In the genomic region with DNA sequence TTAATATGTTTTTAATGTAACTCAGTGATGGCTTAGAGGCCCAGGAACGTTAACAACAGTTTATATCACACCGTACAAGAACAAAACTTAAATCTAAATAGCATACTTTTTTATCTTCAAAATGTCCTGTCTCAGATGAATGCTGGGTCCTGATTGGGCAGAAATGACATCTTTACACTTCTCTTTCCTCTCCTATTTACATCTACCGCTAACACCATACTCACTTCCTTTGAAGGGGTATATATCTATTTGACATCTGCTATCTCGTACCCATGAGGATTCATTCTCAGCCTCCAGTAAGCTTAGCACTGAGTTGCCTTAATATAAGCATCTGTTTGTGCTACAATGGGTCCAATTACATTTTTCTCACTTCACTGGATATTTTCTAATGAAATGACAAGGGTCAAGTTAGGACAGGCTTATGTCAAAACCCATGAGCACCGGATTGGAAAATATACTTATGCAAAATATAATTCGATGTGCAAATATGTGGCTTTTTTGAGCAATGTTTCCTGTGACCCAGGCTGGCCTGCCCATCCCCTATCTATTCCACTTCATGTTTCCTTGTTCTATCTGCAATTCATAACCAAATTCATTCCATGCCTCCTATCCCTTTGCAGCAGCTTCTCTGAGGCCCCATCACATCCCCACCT, we compare ENCODE assay signal across 16 mouse cellular contexts. TPM values are rescaled to one million over a fixed set of nuclear protein-coding genes. Genes with fewer than 3 reads are reported as not detected.
DNase-seq lines count a peak whose midpoint lies in the region; ATAC-seq lines count a peak whose summit lies in the region.
"Had no signal": no experiment of that assay in that cellular context is flagged by ENCODE, and none has a peak within 500 bp of the region (broad histone marks: within the 10 kb centered on the region; RNA-seq: fewer than 3 reads in every experiment).

No protein-coding gene starts in this region.

- WGBS in hindbrain, embryonic 16.5 days: 79% methylated on average over 6 of the region's 6 CpGs
- WGBS in hindbrain, embryonic 10.5 days: 88% methylated on average over 6 of the region's 6 CpGs

- peak; percentile 52; the same call in 1 of the 2 replicates for ATAC-seq in hindbrain, embryonic 16.5 days
- peak; percentile 84 for ATAC-seq in megakaryocyte, adult 5-6 weeks (ENCODE audit: poor library complexity, severe bottlenecking)
- ATAC-seq: forebrain, postnatal 0 days; inflammation-experienced regulatory T-cells, adult 6 months had no signal

- no peaks in the 10 kb centered on the region for H3K4me1 ChIP-seq in hindbrain, embryonic 16.5 days (ENCODE audit: control insufficient read depth, insufficient read depth, low read depth, low read length)
- no peaks in the 10 kb centered on the region for H3K4me1 ChIP-seq in hindbrain, embryonic 10.5 days (replicated peaks)
- H3K4me1 ChIP-seq: embryonic facial prominence, embryonic 12.5 days had no signal

- H3K9ac ChIP-seq in hindbrain, embryonic 16.5 days (ENCODE audit: low read depth, low read length): no peak overlapping the region
- H3K9ac ChIP-seq: embryonic facial prominence, embryonic 12.5 days; forebrain, postnatal 0 days; hindbrain, embryonic 14.5 days had no signal

- H3K27ac ChIP-seq in hindbrain, embryonic 16.5 days (ENCODE audit: low read depth, low read length): no peak overlapping the region
- no peak overlapping the region for H3K27ac ChIP-seq in hindbrain, embryonic 10.5 days
- H3K27ac ChIP-seq: embryonic facial prominence, embryonic 12.5 days; hindbrain, embryonic 14.5 days had no signal

- H3K9me3 ChIP-seq in hindbrain, embryonic 16.5 days (ENCODE audit: control insufficient read depth, low read length): no peaks in the 10 kb centered on the region
- no peaks in the 10 kb centered on the region for H3K9me3 ChIP-seq in hindbrain, embryonic 10.5 days
- H3K9me3 ChIP-seq: embryonic facial prominence, embryonic 12.5 days had no signal

- no peak for DNase-seq in hindbrain, embryonic 10.5 days (ENCODE audit: low spot score)
- peak; percentile 58 for DNase-seq in Muller cell, postnatal 12 days (ENCODE audit: inconsistent ontology term)
- DNase-seq in layer of hippocampus, adult 8-10 months (ENCODE audit: low spot score in 2 of 2): no peak
- DNase-seq in left cerebral cortex, postnatal 14 days (ENCODE audit: low spot score in 2 of 2): no peak
- DNase-seq: adrenal gland, adult 8-10 months; adrenal gland, postnatal 36 days; cerebellum, adult 2 months; forebrain, postnatal 0 days; gastrocnemius, postnatal 14 days; heart, postnatal 10 days; heart, postnatal 4 days had no signal

- no peaks in the 10 kb centered on the region for H3K27me3 ChIP-seq in hindbrain, embryonic 16.5 days (replicated peaks; ENCODE audit: control insufficient read depth, insufficient read depth, low read length)
- no peaks in the 10 kb centered on the region for H3K27me3 ChIP-seq in hindbrain, embryonic 10.5 days (ENCODE audit: insufficient read depth, poor library complexity, severe bottlenecking)
- H3K27me3 ChIP-seq: embryonic facial prominence, embryonic 12.5 days had no signal

- no peak overlapping the region for H3K4me3 ChIP-seq in hindbrain, embryonic 16.5 days (ENCODE audit: low read length)
- H3K4me3 ChIP-seq in hindbrain, embryonic 10.5 days: no peak overlapping the region
- H3K4me3 ChIP-seq: embryonic facial prominence, embryonic 12.5 days had no signal

- no peaks in the 10 kb centered on the region for H3K36me3 ChIP-seq in hindbrain, embryonic 16.5 days (ENCODE audit: control insufficient read depth, insufficient read depth, low read length)
- H3K36me3 ChIP-seq in hindbrain, embryonic 10.5 days: no peaks in the 10 kb centered on the region
- H3K36me3 ChIP-seq: embryonic facial prominence, embryonic 12.5 days had no signal

- no peak overlapping the region for H3K4me2 ChIP-seq in hindbrain, embryonic 16.5 days (ENCODE audit: low read length)
- H3K4me2 ChIP-seq: embryonic facial prominence, embryonic 12.5 days; hindbrain, embryonic 14.5 days had no signal

- intact Hi-C loops in left cerebral cortex, postnatal 14 days (cut with DNase I): no loop called here

RNA-seq across cellular contexts. Expression of gene Nudt7, which starts 31.2 kb away (rescaled TPM):
- polyA plus RNA-seq in hindbrain, embryonic 16.5 days (2015; fragmentation: Nextera tagmentation; extraction: Ambion mirVana): 6.1 and 7.0 TPM in 2 replicates
- 10.2 and 13.2 TPM in 2 replicates for polyA plus RNA-seq in hindbrain, embryonic 10.5 days (2016; fragmentation: Nextera tagmentation; extraction: Ambion mirVana)
- total RNA-seq in megakaryocyte, adult 5-6 weeks (2015): 26.0 and 29.9 TPM in 2 replicates
- 17.6 and 24.4 TPM in 2 replicates for total RNA-seq in megakaryocyte, adult 5-6 weeks (2017)
- 1 to 10 TPM; 4.3 to 6.9 (median 5.1) TPM for total RNA-seq in layer of hippocampus, adult 8-10 months (2022)
- 1 to 10 TPM; 4.1 to 4.4 TPM for total RNA-seq in left cerebral cortex, postnatal 14 days (2021)

RNA-seq across cellular contexts. Expression of gene Vat1l, which starts 40.8 kb away (rescaled TPM):
- 76.2 and 79.7 TPM in 2 replicates for polyA plus RNA-seq in hindbrain, embryonic 16.5 days (2015; fragmentation: Nextera tagmentation; extraction: Ambion mirVana)
- 10.9 and 11.9 TPM in 2 replicates for polyA plus RNA-seq in hindbrain, embryonic 10.5 days (2016; fragmentation: Nextera tagmentation; extraction: Ambion mirVana)
- total RNA-seq in megakaryocyte, adult 5-6 weeks (2015): not detected in 2 replicates
- total RNA-seq in megakaryocyte, adult 5-6 weeks (2017): not detected in 2 replicates
- total RNA-seq in layer of hippocampus, adult 8-10 months (2022): 10 to 100 TPM; 12.5 to 15.3 (median 13.2) TPM
- 10 to 100 TPM; 46.5 to 60.6 TPM for total RNA-seq in left cerebral cortex, postnatal 14 days (2021)

Comparison
In these comparisons a context has a peak if more than half of its experiments do, and no peak if none do; other contexts are left out.
1. RNA of gene Vat1l, which starts 40.8 kb away (total RNA-seq): 46.5 to 60.6 TPM in left cerebral cortex, postnatal 14 days and 12.5 to 15.3 TPM in layer of hippocampus, adult 8-10 months; not detected in megakaryocyte, adult 5-6 weeks; every median in the first group is over 10 times any median in the second.